Comparison of ENCODE assay signal across 13 mouse cellular contexts in the genomic region with DNA sequence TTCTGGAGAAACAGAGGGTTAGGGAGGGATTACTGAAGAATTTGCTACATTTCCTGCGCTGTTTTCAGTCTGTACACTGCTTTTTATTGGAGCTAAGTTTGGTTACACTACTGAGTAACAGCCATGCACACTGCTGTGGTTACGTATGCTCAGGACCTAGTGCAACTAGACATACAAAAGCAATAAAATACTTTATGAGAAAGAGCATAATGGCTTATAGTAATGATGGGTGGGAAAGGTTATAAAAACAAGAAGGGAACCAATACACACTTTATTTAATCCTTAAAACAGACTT.
"Had no signal": no experiment of that assay in that cellular context is flagged by ENCODE, and none has a peak within 500 bp of the region (broad histone marks: within the 10 kb centered on the region; RNA-seq: fewer than 3 reads in every experiment).

No protein-coding gene starts in this region.

- H3K9ac ChIP-seq: liver, embryonic 12.5 days; lung, embryonic 14.5 days; midbrain, embryonic 15.5 days; neural tube, embryonic 13.5 days had no signal

- H3K9me3 ChIP-seq: liver, embryonic 12.5 days; megakaryocyte, embryonic 14.5 days; midbrain, embryonic 15.5 days; neural tube, embryonic 13.5 days had no signal

- H3K27me3 ChIP-seq: liver, embryonic 12.5 days; megakaryocyte, embryonic 14.5 days; midbrain, embryonic 15.5 days; neural tube, embryonic 13.5 days had no signal

- H3K27ac ChIP-seq: liver, embryonic 12.5 days; midbrain, embryonic 15.5 days; neural tube, embryonic 13.5 days had no signal

- H3K4me1 ChIP-seq: midbrain, embryonic 15.5 days; neural tube, embryonic 13.5 days had no signal

- DNase-seq: kidney, adult 8-10 months; kidney, postnatal 25 days; lung, embryonic 14.5 days; lung, postnatal 10 days; lung, postnatal 4 days; thymus, adult 2 months; thymus, postnatal 25 days had no signal

- H3K4me3 ChIP-seq: liver, embryonic 12.5 days; megakaryocyte, embryonic 14.5 days; midbrain, embryonic 15.5 days; neural tube, embryonic 13.5 days had no signal

- H3K4me2 ChIP-seq: liver, embryonic 12.5 days; lung, embryonic 14.5 days; midbrain, embryonic 11.5 days; midbrain, embryonic 15.5 days; neural tube, embryonic 13.5 days had no signal

- H3K36me3 ChIP-seq: midbrain, embryonic 15.5 days; neural tube, embryonic 13.5 days had no signal

- ATAC-seq: intestine, postnatal 0 days; liver, embryonic 12.5 days; midbrain, embryonic 15.5 days had no signal
